Mouse (Mus musculus) spleen, adult 2 months (tissue): ENCODE results near the gene Batf3.

ENCODE experiments used
- CTCF ChIP-seq: fragments of 200-500 bp; IDR thresholded peaks from 2 replicates; pipeline ENCODE4 v1.5.1; 2011; ENCODE audit warnings: mild to moderate bottlenecking, inconsistent platforms; ENCODE audit not compliant: insufficient read depth, insufficient read length, insufficient replicate concordance; ENCODE audit errors: extremely low read depth
- POLR2A ChIP-seq: fragments of 200-500 bp; IDR thresholded peaks from 2 replicates; pipeline ENCODE4 v1.6.1; 2011; ENCODE audit warnings: low read depth, low read length, inconsistent platforms

GRCm38 (mm10) chr1:191073486-191073885, 24.2 kb upstream of the Batf3 start:
- TF ChIP-seq CTCF (no peak), POLR2A (no peak)
